Mouse (Mus musculus) liver, adult 2 months (tissue): ENCODE data around the gene Gse1.

Source experiments
- CTCF ChIP-seq: fragments of 200-500 bp; IDR thresholded peaks from 2 replicates; pipeline ENCODE4 v1.5.1; 2011; ENCODE audit warnings: low read depth, low read length, control low read depth
- POLR2A ChIP-seq: fragments of 200-500 bp; IDR thresholded peaks from 2 replicates; pipeline ENCODE4 v1.6.1; 2011; ENCODE audit warnings: low read length, control low read depth; ENCODE audit not compliant: insufficient read depth; ENCODE audit errors: extremely low read depth

- no peak for TF ChIP-seq CTCF
- no peak for TF ChIP-seq POLR2A
Observed at GRCm38 (mm10) chr8:120552509-120552908, 324.3 kb downstream of the Gse1 start.
